Mouse (Mus musculus) heart, adult 2 months (tissue): ENCODE measurements at regions not wholly inside any gene's neighbourhood (a gene's known extent, or its start where the extent isn't known, plus 50 kb on each side); places are given as distances from the start of the nearest gene placed in this dataset.

Experiments
- CTCF ChIP-seq: fragments of 200-600 bp; IDR thresholded peaks from 2 replicates; pipeline ENCODE4 v1.8.1; 2022; ENCODE audit warnings: antibody characterized with exemption, mild to moderate bottlenecking, moderate library complexity
- EP300 ChIP-seq: fragments of 200-500 bp; IDR thresholded peaks from 2 replicates; pipeline ENCODE4 v1.6.1; 2011; ENCODE audit warnings: low read depth, low read length, control low read depth; ENCODE audit not compliant: insufficient read depth
- POLR2A ChIP-seq: fragments of 200-500 bp; IDR thresholded peaks from 2 replicates; pipeline ENCODE4 v1.6.1; 2011; ENCODE audit warnings: mild to moderate bottlenecking, low read depth, low read length, control low read depth; ENCODE audit not compliant: insufficient read depth

DNA sequence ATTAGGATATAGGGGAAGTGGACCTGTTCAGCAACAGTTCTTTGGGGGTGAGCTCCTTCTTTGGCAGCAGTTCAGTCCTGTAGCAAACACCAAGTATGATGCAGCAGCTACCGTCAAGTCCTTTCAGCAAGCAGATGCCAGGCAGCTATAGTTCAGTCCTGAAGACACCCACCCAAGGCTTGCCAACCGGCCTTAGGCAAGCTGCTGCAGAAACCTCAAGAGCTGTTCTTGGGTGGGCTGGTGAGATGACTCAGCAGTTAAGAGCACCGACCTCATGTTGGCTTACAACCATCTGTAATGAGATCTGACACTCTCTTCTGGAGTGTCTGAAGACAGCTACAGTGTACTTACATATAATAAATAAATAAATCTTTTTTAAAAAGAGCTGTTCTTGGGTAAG lies 53.6 kb upstream of the Msn start:
- TF ChIP-seq POLR2A (no peak), CTCF (no peak), EP300 (no peak)
